Mouse (Mus musculus): ENCODE measurements at regions not wholly inside any gene's neighbourhood (a gene's known extent, or its start where the extent isn't known, plus 50 kb on each side); places are given as distances from the start of the nearest gene placed in this dataset.

DNA sequence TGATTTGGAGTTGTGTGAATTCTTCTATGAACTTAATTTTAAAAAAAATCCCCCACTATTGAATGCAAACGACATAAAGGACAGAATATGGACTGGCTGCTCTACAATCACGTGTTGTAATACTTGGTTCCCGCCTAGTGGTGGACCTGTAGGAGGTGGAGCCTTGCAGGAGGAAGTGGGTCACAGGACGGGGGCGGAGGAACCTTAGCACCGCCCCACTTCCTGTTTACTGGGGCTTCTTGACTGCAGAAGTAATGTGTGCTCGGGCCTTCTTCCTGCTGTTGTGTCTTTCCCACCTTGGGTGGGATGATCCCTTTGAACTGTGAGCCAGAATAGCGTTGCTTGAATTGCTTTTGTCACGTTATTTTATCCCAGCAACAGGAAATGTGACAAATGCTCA is 52.2 kb upstream of the Tmem108 start:
- H3K36me3 ChIP-seq (ENCODE audit: insufficient read depth, low read length), result no peaks in the 10 kb centered on the region
- no peak overlapping the region for H3K27ac ChIP-seq (ENCODE audit: low read depth, low read length)
- no peak for ATAC-seq (ENCODE audit: low FRiP score)
- no peaks in the 10 kb centered on the region for H3K4me1 ChIP-seq (ENCODE audit: insufficient read depth, low read length)
- 82% methylated on average over 9 of the region's 9 CpGs for WGBS
- TF ChIP-seq CTCF (IDR thresholded peaks at IDR 0.05), result no peak
- no peak overlapping the region for H3K4me2 ChIP-seq (ENCODE audit: low read depth, low read length, poor library complexity, severe bottlenecking)
- H3K9ac ChIP-seq (replicated peaks; ENCODE audit: low read length, poor library complexity, severe bottlenecking), result no peak overlapping the region
- no peaks in the 10 kb centered on the region for H3K27me3 ChIP-seq (ENCODE audit: insufficient read depth, low read length)
- H3K9me3 ChIP-seq (ENCODE audit: low read length), result no peaks in the 10 kb centered on the region
- no peak overlapping the region for H3K4me3 ChIP-seq (ENCODE audit: low read depth, low read length)
- no peak for DNase-seq (ENCODE audit: low spot score)

- no peaks in the 10 kb centered on the region for H3K36me3 ChIP-seq (ENCODE audit: insufficient read depth, low read length)
- ATAC-seq (ENCODE audit: low FRiP score), result no peak
- no peak overlapping the region for H3K27ac ChIP-seq (ENCODE audit: low read depth, low read length)
- H3K9ac ChIP-seq (replicated peaks; ENCODE audit: low read length, poor library complexity, severe bottlenecking), result no peak overlapping the region
- H3K27me3 ChIP-seq (ENCODE audit: insufficient read depth, low read length), result no peaks in the 10 kb centered on the region
- no peak for TF ChIP-seq CTCF (IDR thresholded peaks at IDR 0.05)
- H3K9me3 ChIP-seq (ENCODE audit: low read length), result no peaks in the 10 kb centered on the region
- no peak overlapping the region for H3K4me3 ChIP-seq (ENCODE audit: low read depth, low read length)
- no peak for DNase-seq (ENCODE audit: low spot score)
- H3K4me2 ChIP-seq (ENCODE audit: low read depth, low read length, poor library complexity, severe bottlenecking), result no peak overlapping the region
- WGBS, result 88% methylated on average over 2 of the region's 2 CpGs
- no peaks in the 10 kb centered on the region for H3K4me1 ChIP-seq (ENCODE audit: insufficient read depth, low read length)
These were observed 57.4 kb upstream of the Tmem108 start for GRCm38 (mm10) chr9:103818998-103819397.

DNA sequence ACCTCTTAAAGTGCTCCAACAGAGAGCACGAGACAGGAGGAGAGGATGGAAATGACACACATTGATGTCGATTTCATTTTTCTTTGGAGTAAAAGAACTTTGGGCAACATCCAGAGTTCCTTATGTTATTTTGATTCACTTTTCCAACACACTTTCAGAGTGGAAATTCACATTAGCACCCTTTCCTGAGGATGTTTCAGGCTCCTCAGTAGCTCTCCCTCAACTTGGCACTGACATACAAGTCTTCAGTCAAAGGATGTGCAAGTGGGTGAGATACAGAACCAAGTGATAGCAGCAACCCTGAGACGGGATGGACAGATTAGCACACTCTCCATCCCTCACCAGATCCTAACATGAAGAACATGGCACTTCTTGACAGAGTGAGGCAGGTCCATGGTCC is 60.0 kb upstream of the Tmem108 start:
- ATAC-seq (ENCODE audit: low FRiP score) (no peak), DNase-seq (ENCODE audit: low spot score) (no peak)
- no peaks in the 10 kb centered on the region for H3K9me3 ChIP-seq (ENCODE audit: low read length)
- no peak overlapping the region for H3K4me3 ChIP-seq (ENCODE audit: low read depth, low read length)
- 83% methylated on average over 3 of the region's 3 CpGs for WGBS
- H3K27ac ChIP-seq (ENCODE audit: low read depth, low read length), result no peak overlapping the region
- no peaks in the 10 kb centered on the region for H3K36me3 ChIP-seq (ENCODE audit: insufficient read depth, low read length)
- TF ChIP-seq CTCF (IDR thresholded peaks at IDR 0.05), result no peak
- no peaks in the 10 kb centered on the region for H3K4me1 ChIP-seq (ENCODE audit: insufficient read depth, low read length)
- no peaks in the 10 kb centered on the region for H3K27me3 ChIP-seq (ENCODE audit: insufficient read depth, low read length)
- H3K9ac ChIP-seq (replicated peaks; ENCODE audit: low read length, poor library complexity, severe bottlenecking), result no peak overlapping the region
- H3K4me2 ChIP-seq (ENCODE audit: low read depth, low read length, poor library complexity, severe bottlenecking), result no peak overlapping the region

DNA sequence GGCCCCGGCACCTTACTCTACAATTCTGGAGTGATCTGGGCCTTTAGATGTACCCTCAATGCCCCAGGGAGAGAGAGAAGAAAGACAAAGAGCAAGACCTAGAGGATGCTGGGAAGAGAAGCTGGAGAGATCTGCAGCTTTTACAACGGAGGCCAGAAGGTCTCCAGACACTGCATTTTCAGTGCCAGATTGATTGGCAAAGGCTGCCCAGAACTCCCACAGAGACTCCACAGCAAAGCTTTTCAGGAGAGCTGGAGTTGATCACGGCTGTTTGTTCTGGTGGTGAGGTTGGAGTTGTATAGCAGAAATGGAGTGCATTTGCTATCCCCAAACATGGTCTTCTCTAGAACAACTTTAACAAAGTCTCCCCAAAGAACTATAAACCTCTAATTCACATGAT is 61.9 kb upstream of the Tmem108 start:
- ATAC-seq (ENCODE audit: low FRiP score) (no peak), DNase-seq (ENCODE audit: low spot score) (no peak)
- H3K27ac ChIP-seq (ENCODE audit: low read depth, low read length), result no peak overlapping the region
- TF ChIP-seq CTCF (IDR thresholded peaks at IDR 0.05), result no peak
- H3K27me3 ChIP-seq (ENCODE audit: insufficient read depth, low read length), result no peaks in the 10 kb centered on the region
- WGBS, result 41% methylated on average over 3 of the region's 3 CpGs
- H3K4me2 ChIP-seq (ENCODE audit: low read depth, low read length, poor library complexity, severe bottlenecking), result no peak overlapping the region
- H3K4me3 ChIP-seq (ENCODE audit: low read depth, low read length), result no peak overlapping the region
- no peaks in the 10 kb centered on the region for H3K36me3 ChIP-seq (ENCODE audit: insufficient read depth, low read length)
- H3K4me1 ChIP-seq (ENCODE audit: insufficient read depth, low read length), result no peaks in the 10 kb centered on the region
- H3K9ac ChIP-seq (replicated peaks; ENCODE audit: low read length, poor library complexity, severe bottlenecking), result no peak overlapping the region
- H3K9me3 ChIP-seq (ENCODE audit: low read length), result no peaks in the 10 kb centered on the region

DNA sequence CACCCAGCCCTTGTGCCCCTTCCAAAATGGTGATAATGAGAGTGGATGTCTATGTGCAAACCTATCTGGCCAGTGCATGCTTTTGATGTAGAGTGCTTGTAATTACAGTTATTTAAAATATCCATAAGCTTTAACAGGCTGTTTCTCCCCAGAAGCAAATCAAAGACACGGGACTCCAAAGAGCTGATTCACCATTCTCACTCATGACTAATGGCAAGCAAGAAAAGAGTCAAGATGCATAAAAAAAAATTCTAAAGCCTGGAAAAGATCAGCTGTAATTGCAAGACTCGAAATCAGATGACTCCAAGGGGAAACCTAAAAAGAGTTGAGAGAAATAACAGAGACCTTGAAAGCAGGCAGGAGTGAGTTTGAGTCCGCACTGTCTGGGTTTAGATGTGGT is 79.6 kb upstream of the Tmem108 start:
- WGBS, result 74% methylated on average over 3 of the region's 3 CpGs
- Histone ChIP-seq H3K4me2 (ENCODE audit: low read depth, low read length, poor library complexity, severe bottlenecking) (no peak overlapping the region), H3K27me3 (ENCODE audit: insufficient read depth, low read length) (no peaks in the 10 kb centered on the region), H3K4me3 (ENCODE audit: low read depth, low read length) (no peak overlapping the region), H3K4me1 (ENCODE audit: insufficient read depth, low read length) (no peaks in the 10 kb centered on the region), H3K27ac (ENCODE audit: low read depth, low read length) (no peak overlapping the region), H3K36me3 (ENCODE audit: insufficient read depth, low read length) (no peaks in the 10 kb centered on the region), H3K9ac (replicated peaks; ENCODE audit: low read length, poor library complexity, severe bottlenecking) (no peak overlapping the region), H3K9me3 (ENCODE audit: low read length) (no peaks in the 10 kb centered on the region)
- DNase-seq (ENCODE audit: low spot score) (no peak), ATAC-seq (ENCODE audit: low FRiP score) (no peak)
- TF ChIP-seq CTCF (IDR thresholded peaks at IDR 0.05), result no peak

DNA sequence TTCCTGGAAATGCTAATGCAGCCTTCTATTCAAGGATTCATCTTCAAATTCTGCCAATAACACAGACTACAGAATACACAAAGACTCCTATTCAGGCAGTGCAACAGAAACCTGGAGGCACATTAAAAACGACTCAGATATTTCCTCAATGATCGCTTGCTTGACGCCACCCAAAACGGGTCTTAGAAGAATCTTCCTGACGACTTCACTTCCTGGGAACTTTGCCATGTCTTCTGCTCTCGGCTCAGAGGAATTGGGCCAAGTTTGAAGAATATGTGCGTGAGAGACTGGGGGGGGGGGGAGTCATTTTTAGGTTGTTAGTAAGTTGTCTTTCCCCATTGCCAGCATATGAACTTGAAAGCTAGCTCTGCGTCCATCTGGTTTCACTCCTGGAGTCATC is 82.2 kb upstream of the Tmem108 start:
- H3K4me1 ChIP-seq (ENCODE audit: insufficient read depth, low read length), result no peaks in the 10 kb centered on the region
- H3K4me2 ChIP-seq (ENCODE audit: low read depth, low read length, poor library complexity, severe bottlenecking), result no peak overlapping the region
- H3K27ac ChIP-seq (ENCODE audit: low read depth, low read length), result no peak overlapping the region
- DNase-seq (ENCODE audit: low spot score) (no peak), ATAC-seq (ENCODE audit: low FRiP score) (no peak)
- H3K9ac ChIP-seq (replicated peaks; ENCODE audit: low read length, poor library complexity, severe bottlenecking), result no peak overlapping the region
- no peak for TF ChIP-seq CTCF (IDR thresholded peaks at IDR 0.05)
- no peaks in the 10 kb centered on the region for H3K36me3 ChIP-seq (ENCODE audit: insufficient read depth, low read length)
- no peaks in the 10 kb centered on the region for H3K27me3 ChIP-seq (ENCODE audit: insufficient read depth, low read length)
- no peaks in the 10 kb centered on the region for H3K9me3 ChIP-seq (ENCODE audit: low read length)
- 65% methylated on average over 8 of the region's 8 CpGs for WGBS
- no peak overlapping the region for H3K4me3 ChIP-seq (ENCODE audit: low read depth, low read length)

Measured in midbrain, postnatal 0 days (tissue).